Mouse (Mus musculus): ENCODE results near the gene Ypel2.

The Ypel2 gene

DNA sequence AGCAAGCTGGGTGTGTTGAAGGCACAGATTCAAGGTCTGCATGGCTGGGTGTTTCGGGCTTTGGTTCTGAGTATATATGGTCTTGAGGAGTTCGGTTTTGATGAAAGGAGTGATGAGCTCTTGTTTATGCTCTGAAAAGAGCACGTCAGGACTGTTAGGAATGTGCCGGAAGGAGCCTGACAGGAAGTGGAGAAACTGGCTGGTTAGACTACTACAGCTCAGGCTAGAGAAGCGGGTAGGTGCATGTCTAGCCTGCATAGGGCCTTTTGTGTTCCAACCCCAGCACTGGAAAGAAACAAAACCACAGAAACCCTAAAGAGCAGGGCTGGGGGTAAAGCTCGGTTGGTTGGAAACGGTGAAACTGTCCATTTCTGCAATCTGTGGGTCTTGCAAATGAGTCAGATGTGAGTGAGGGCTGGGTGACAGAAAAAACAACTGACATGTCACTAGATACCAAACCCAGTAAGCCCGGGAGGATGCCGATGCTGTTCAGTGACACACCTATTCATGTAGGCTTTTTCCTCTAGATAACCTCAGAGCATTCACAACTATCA lies 68.3 kb downstream of the Ypel2 start:
- no peak for DNase-seq

DNA sequence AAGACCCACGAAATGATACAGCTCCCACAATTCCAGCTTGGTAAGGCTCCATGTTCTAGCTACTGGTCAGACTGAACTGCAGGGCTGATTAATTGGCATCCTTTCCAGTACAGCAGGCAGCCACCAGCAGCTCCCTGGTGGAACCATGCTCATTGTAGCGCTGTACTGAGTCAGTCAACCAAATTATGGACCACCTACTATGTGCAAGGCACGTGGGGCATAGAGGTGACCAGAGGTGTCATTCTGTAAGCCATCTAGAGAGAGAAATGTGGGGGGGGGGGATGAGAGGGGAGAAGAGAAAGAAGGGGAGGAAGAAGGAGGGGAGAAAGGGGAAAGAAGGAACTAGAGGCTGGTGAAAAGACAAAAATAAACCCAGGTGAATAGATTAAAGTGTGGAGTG lies 68.9 kb downstream of the Ypel2 start:
- no peak for DNase-seq

DNA sequence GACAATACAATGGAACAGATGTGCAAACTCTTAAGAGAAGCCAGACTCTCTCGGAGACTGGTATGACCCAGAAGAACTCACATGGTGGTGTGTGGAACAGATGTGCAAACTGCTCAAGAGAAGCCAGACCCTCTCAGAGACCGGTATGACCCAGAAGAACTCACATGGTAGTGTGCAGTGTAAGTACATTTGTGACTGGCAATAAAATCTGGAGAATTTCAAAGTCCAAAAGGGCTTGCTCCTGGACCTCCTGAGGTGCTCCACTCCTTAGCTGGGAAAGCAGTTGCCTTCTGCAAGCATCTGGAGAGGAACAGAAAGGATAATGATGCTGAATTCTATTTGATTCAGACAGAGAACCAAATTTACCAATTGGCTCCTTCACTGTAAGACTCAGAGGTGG lies 69.9 kb downstream of the Ypel2 start:
- DNase-seq: no peak

DNA sequence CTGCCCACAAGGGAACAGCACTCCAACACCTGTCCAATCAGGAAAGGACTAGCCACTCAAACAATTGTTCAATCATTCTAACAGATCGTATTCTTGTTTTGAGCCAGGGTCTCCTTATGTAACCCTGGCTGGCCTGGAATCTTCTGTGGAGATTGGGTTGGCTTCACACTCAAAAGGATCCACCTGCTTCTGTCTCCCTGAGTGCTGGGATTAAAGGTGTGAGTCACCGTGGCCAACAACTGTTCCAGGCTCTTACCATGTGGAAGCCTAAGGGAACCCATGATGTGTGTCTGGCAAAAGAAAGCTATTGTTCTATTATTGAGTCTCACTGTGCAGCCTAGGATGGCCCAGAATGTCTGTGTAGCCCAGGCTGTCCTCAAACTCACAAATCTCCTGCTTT lies 71.5 kb downstream of the Ypel2 start:
- no peak for DNase-seq

DNA sequence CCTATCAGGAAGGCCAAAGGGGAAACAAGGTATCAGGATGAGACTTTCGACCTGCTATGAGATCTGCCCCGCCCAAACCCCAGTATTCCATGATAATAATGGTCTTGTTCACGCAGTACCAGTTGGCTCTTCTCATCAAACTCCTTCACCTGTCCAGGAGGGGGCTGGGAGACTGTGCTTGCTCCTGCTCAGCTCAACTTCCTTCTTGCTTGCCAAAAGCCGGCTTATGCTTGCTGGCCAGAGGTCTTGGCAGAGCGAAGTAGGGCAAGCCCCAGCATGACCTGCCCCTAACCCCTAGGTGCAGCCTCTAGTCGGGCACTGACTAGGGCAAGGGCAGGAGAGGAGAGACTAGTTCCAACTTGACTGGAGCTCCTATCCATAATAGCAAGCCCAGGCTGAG lies 72.2 kb downstream of the Ypel2 start:
- DNase-seq: no peak

DNA sequence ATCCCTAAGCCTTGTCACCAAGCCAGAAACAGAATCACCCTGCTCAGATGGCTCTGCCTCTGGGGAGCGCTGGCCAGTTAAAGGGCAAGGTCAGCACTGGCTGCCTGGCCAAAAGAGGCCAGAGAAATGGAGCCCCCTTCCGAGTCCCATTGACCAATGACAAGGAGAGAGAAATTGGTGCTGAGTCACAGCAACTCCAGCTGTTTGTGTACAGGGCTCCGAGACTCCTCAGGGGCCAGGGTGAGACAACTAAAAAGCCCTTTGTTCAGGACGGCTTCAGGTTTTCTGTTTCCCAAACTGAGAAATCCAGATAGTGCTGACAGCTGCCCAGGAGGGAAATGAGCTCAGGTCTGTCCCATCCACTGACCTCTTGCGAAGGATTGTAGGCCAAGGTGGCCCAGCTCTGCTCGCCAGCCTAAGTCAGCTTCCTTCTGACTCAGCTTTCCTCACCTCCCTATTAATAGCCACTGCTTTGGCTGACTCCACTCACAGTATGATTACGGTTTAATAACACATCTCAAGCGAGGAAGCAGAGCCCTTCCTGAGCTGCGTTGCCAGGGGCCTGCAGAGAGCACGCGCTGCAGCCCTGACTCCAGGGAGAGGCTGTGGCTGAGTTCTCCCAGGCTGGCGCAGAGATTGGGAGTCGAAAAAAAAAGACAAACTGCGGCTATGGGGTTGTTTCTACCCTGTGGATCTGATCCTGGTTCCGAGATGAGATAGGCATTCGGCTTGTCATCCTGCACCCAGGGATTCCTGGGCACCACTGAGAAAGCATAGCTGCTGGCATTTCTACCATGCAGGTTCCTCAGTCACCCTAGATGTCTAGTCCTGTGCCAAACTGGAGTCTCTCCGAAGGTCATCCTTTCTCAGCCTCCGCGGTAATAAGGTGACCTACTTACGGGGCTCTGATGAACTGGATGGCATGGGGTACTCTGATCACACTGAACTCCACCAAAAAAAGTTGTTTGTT lies 73.1 kb downstream of the Ypel2 start:
- DNase-seq: no peak

DNA sequence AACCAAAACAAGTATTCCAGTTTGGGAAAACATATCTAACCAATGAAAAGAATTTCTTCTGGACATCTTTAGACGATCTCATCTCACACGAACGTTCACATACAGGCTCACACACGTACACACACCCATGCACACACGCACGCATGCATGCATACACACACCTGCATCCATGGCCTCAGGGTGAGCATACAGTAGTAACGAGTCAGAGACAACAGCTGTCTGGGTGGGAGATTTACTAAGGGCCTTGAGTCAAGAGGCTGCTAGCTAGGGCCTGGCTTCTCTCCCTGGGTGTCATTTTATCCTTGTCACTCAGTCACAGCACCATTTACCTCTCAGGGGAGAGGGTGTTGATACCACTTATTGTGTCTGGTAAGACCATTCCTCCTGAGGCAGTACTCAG lies 74.0 kb downstream of the Ypel2 start:
- DNase-seq: no peak

DNA sequence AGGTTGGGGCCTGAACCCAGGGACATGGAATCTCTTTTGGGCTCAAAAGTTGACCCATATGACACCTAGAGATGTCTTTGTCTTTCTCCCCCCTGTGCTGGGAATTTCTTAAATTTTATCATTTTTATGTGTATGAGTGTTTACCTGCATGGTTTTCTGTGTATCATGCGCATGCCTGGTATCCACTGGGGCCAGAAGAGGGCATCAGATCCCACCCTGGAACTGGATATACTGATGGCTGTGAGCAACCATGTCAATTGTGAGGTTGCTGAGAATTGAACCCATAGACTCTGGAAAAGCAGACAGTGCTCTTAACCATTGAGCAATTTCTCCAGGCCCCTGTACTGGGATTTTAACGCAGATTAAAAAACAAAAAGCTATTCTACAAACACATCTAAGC lies 76.0 kb downstream of the Ypel2 start:
- no peak for DNase-seq

DNA sequence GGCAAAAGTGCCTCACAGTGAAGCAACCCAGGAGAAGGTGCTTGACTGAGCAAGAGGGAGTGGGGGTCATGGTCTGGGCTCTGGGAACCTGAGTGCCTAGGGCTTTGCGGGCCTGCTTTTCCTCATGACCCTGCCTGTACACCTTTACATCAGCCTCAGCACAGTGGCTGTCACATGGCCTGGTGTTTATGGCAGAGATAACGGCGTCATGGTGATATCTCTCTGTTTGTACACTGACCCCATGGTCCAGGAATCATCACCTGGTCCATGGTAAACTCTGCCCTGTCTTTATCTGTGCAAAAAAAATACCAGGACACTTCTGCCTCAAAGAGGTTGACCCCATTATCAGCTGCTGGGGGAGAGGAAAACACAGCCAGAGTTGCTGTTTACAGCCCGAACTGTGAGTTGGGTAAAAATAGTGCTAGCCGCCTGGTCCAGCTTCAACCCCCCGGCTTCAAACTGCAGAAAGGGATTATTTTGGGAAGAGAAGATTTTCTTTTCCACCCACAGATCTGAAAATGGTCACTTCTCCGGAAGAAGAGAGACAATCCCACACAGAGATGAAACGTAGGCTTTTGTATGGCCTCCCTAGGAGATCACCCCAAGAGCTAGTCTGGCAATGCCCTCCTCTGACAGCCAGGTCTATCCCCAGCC lies 76.8 kb downstream of the Ypel2 start:
- DNase-seq: no peak

DNA sequence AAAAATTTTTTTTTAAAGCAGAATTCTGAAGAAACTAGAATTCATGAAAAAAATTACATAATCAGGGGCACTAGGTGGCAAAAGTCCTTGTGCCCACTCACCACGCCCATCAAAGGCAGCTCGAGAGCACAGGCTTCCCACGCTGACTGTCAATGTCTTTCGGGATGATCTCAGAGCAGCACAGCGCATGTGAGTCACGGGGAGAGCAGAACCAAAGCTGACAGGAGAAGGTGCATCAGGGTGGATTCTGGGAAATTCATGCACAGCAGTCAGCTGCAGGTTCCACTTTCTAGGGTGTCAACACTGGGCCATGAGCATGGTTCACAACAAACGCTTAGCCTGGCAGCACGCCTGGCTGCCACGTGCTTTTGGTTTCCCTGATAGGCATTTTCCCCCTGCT lies 79.2 kb downstream of the Ypel2 start:
- DNase-seq: peak; percentile 61

DNA sequence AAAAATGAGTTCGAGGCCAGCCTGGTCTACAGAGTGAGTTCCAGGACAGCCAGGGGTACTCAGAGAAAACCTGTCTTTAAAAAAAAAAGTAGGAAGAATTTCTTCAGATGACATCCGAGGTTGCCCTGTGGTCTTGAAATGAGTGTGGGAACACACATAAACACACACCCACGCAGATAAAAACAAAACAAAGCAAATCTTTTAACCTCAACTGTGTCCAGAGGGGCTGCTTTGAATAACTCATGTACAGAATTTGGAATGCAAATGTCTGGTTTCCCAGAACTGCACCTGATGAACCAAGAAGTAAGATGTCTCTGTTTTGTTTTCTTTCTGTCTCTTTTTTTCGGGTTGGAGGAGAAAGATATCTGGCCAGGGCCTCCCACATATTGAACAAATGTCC lies 83.3 kb downstream of the Ypel2 start:
- DNase-seq: no peak

DNA sequence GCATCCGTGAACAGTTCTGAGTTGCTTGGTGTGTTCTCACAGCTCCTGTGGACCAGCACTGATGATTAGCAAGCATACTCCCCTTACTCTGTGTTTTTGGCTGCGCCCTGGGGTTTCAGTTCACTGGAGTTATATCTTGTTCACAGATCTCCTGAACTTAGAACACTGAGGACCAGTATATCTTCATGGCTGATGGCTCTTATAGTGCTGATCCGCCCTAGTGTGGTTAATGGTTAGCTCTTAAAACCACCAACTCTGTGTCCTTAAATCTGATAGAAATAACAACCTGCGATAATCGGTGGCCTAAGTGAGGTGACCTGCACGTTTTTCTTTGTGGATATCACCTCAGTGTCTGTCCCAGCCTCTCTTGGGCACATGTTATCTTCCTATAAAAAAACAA lies 84.5 kb downstream of the Ypel2 start:
- DNase-seq: no peak

DNA sequence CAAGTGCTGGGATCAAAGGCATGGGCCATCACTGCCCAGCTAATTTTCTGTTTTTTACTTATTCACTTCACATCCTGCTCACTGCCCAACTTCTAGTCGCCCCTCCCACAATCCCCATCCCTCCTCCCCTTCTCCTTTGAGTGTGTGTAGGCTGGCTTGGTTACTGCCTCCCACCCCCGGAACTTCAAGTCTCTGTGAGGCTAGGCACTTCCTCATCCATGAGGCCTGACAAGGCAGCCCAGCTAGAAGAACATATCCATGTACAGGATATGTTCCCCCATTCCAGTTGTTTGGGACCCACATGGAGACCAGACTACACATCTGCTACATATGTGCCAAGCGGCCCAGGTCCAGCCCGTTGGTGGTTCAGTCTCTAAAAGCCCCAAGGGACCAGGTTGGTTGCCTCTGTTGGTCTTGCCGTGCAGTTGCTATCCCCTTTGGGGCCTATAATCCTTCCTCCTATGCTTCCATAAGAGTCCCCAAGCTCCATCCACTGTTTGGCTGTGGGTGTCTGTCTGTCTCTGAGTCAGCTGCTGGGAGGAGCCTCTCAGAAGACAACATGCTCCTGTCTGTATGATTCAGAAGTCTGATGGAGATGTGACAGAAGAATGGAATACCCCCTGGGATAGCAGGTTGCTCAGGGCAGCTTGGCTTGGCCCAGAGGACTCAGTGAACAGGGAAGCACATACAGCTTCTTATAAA lies 85.5 kb downstream of the Ypel2 start:
- no peak for DNase-seq

DNA sequence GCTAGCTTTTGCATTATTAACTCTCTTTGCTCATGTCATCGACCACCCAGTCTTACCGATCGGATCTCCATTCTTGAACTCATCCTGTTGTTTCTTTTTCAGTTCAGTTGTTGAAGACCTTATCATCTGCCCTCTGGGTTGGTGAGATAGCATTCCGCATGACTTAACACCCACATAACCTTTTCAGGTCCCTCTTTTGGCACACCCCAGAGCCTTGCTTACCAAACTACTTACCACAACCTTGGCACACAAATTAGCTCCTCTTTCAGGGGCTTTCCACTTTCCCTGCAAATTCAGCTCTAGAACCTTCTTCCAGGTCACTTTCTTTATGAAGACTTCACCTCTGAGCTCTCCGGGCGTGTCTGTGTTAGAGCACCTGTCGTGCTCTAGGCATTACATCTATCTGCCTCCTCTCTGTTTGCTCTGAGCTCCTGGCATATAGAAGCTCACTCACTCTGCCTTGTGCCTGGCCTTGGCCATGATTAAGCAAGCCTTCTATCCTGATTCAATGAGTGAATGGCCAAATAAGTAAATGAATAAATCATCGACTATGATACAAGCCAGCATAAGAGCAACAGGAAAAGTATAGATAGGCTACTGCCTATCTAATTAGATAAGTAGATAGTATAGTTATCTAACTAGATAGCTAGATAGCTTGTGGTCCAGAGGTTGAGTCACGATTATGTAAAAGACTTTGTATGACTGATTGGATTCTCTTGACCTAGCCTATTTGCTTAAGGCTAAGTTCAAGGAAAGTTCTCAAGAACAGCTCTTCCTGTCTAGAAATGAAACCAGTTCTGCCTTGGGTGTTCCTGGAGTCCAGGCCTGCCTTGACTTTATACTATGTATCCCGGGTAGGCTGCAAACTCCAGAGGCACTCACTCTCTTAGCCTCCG lies 86.5 kb downstream of the Ypel2 start:
- DNase-seq: no peak

DNA sequence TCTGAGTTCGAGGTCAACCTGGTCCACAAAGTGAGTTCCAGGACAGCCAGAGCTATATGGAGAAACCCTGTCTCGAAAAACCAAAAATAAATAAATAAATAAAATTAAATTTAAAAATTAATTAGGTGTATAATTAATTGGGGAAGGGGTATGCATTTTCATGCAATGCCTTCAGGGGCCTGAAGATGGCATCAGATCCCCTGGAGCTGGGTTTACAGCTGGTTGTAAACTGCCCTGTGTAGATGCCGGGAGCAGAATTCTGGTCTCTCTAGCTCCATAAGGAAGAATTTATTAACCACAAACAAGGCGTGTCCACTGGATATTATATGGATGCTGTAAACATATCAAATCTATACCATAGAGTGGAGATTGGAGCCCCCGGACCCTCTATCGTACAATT lies 87.2 kb downstream of the Ypel2 start:
- no peak for DNase-seq

DNA sequence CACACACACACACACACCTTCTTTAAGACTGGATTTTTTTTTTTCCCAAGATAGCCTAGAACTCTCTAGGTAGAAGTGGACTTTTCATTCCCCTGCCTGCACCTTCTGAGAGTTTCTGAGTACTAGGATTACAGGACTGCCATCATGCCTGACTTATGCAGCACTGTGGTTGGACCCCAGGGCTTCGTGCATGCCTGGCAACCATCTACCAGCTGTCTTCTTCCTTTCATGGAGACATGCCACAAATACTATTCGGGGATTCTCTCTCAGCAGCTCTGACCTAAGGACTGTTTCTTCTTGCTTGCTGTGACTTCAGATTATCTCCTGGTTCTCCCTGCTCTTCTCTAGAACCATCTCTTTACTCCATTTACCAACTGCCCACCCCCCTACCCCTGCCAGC lies 88.2 kb downstream of the Ypel2 start:
- no peak for DNase-seq

DNA sequence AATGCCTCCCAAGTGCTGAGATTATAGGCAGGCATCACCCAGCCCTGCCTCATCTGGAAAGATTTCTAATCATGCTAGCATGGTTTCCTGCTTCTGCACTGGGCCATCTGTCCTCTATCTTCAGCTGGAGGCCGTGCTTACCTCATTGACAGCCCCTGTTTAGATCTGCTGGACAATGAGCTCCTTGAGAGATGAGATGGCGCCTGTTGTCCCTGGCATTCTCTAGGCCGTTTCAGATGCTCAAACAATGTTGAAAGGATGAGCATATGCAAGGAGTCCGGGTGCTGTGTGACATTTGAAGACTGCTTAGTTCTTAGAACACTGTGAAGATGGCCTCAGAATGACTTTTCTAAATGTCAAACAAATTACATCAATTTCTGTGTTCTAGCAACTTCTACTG lies 88.8 kb downstream of the Ypel2 start:
- peak; percentile 57 for DNase-seq

DNA sequence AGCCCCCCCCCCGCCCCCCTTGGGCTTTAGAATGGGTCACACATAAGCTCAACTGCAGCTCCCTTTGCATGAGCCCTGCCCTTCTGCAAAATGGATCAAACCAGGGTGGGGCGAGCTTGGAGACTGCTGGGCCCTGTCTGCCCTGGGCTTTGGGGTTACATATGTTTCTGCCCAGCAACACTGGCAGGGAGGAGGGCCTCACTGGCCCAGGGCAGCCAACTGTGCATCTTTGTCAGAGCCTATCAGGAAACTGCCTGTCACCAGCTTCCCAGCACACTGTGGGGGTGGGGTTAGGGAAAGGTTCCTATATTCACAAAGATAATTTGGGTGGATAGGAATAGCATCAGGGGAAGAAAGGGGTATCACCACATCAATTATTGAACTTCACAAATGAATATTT lies 95.1 kb downstream of the Ypel2 start:
- no peak for DNase-seq

DNA sequence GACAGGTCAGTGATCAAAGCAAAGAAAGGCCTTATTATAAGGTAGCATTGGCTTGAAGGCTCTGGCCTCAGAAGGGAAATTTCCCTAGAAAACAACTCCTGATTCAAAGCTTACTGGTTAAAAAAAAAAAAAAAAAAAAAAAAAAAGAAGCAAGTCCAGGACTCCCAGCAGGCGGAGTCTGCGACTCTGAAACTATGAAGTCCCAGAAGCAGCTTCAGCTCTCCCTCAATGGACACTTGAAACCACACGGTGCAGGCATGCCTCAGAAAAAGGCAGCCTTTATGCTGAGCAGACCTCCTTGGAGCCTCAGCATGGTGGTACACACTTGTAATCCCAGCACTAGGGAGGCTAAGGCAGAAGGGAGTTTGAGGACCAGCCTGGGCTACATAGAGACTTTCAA lies 97.9 kb downstream of the Ypel2 start:
- DNase-seq: no peak

DNA sequence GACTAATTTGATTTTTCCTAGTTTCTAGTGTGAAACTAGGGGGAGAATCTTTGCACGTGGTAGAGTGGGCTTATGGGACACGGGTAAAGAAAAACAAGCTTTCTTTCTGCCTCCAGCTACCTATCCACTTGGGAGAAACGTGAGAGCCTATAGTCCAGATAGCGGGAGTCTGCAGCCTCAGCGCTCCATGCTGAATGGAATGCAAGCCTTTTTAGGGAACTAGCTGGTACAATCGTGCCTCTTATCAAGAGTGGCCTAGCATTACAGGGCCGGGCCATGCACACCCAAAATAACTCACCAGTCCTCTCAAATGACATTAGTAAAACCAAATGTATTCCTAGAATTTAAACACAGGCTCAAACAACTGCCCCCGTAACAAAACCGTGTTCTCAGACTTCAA lies 98.4 kb downstream of the Ypel2 start:
- DNase-seq: no peak

DNA sequence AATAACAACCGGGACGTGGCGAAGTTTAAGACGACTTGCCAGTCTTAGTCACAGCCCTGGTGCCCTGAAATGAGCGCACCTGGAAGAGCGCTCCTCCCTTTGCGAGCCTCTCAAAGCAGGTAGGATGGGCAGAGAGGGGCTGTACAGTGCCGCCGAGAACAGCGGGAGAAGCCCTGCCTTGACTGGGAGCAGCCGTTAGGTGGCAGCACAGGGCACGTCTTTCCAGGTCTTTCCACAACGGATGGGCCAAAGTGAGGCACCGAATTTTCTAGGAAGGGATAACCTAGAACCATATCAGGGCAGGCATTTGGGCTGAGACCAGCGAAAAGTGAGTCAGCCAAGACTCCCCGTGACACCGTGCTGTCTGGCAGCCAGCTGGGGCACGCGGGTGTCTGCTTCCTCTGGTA lies 99.3 kb downstream of the Ypel2 start:
- peak; percentile 76 for DNase-seq

DNA sequence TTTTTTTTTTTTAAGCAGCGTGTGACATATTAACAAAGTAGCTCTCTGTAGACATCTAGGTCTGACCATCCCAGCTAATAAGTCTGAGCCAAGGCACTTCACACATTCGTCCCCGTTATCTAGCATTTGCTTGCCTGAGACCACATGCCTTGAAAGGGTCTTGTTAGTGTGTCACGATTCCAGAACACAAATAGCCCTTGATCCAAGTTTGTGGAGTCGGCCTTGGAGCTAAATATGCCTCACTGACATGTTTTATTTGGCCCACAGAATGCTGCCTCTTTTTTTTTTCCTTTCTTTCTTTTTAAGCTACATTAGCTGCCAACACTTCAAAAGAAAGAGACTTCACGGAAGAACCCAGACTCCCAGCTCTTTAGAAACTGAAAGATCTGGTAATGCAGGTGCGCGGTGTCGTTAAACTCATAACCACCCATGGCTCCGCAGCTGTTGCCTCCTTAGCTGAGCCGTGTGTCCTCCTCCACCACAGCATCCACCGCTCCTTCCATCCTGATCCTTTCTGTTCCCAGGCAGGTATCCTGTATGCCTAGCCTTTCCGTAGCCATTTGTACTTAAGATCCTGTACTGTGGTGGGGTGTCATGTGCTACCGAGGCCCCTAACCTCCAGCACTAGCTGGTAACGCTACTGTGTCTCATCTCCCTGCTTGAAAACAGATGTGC lies 100.4 kb downstream of the Ypel2 start:
- DNase-seq: no peak

Measured in layer of hippocampus, adult 9-11 months (tissue).